Mouse (Mus musculus): ENCODE measurements at regions not wholly inside any gene's neighbourhood (a gene's known extent, or its start where the extent isn't known, plus 50 kb on each side); places are given as distances from the start of the nearest gene placed in this dataset.

GRCm38 (mm10) chr16:50753046-50753445 lies 162.1 kb upstream of the Ccdc54 start:
- DNase-seq (ENCODE audit: extremely low spot score, low spot score) = no peak
- Histone ChIP-seq H3K9me3 (no peaks in the 10 kb centered on the region), H3K36me3 (replicated peaks) (no peaks in the 10 kb centered on the region), H3K27me3 (ENCODE audit: poor library complexity, severe bottlenecking) (no peaks in the 10 kb centered on the region), H3K27ac (no peak overlapping the region), H3K4me1 (peaks cover 15% of the 10 kb centered on the region), H3K4me3 (no peak overlapping the region)
- 87% methylated on average over 11 of the region's 11 CpGs for WGBS

GRCm38 (mm10) chr16:50752277-50752600 lies 161.3 kb upstream of the Ccdc54 start:
- Histone ChIP-seq H3K36me3 (replicated peaks) (no peaks in the 10 kb centered on the region), H3K4me1 (peaks cover 15% of the 10 kb centered on the region), H3K4me3 (no peak overlapping the region), H3K9me3 (no peaks in the 10 kb centered on the region), H3K27me3 (ENCODE audit: poor library complexity, severe bottlenecking) (no peaks in the 10 kb centered on the region), H3K27ac (no peak overlapping the region)
- no peak for DNase-seq (ENCODE audit: extremely low spot score, low spot score)
- 89% methylated on average over 10 of the region's 10 CpGs for WGBS

GRCm38 (mm10) chr16:50751495-50752276 lies 160.7 kb upstream of the Ccdc54 start:
- H3K27ac ChIP-seq = no peak overlapping the region
- DNase-seq (ENCODE audit: extremely low spot score, low spot score) = no peak
- WGBS = 92% methylated on average over 9 of the region's 9 CpGs

GRCm38 (mm10) chr16:50747698-50748097 lies 156.7 kb upstream of the Ccdc54 start:
- 95% methylated on average over 5 of the region's 5 CpGs for WGBS
- Histone ChIP-seq H3K4me3 (no peak overlapping the region), H3K9me3 (no peaks in the 10 kb centered on the region), H3K27ac (no peak overlapping the region), H3K36me3 (replicated peaks) (no peaks in the 10 kb centered on the region), H3K27me3 (ENCODE audit: poor library complexity, severe bottlenecking) (no peaks in the 10 kb centered on the region), H3K4me1 (no peaks in the 10 kb centered on the region)
- DNase-seq (ENCODE audit: extremely low spot score, low spot score) = no peak

More at GRCm38 (mm10) chr16:50751495-50752276, 160.7 kb upstream of the Ccdc54 start:
- Histone ChIP-seq H3K27me3 (ENCODE audit: poor library complexity, severe bottlenecking) (no peaks in the 10 kb centered on the region), H3K4me3 (no peak overlapping the region), H3K9me3 (no peaks in the 10 kb centered on the region), H3K4me1 (peaks cover 15% of the 10 kb centered on the region), H3K36me3 (replicated peaks) (no peaks in the 10 kb centered on the region)

- Histone ChIP-seq H3K27me3 (ENCODE audit: poor library complexity, severe bottlenecking) (no peaks in the 10 kb centered on the region), H3K27ac (no peak overlapping the region), H3K9me3 (no peaks in the 10 kb centered on the region), H3K4me1 (no peaks in the 10 kb centered on the region), H3K4me3 (no peak overlapping the region), H3K36me3 (replicated peaks) (no peaks in the 10 kb centered on the region)
- DNase-seq (ENCODE audit: extremely low spot score, low spot score) = no peak
- WGBS = 80% methylated on average over 2 of the region's 2 CpGs
These were observed 154.8 kb upstream of the Ccdc54 start for GRCm38 (mm10) chr16:50745723-50746122.

- no peaks in the 10 kb centered on the region for H3K9me3 ChIP-seq
- H3K27ac ChIP-seq = peak overlapping the region; percentile 56
- peak overlapping the region; percentile 52 for H3K4me3 ChIP-seq
- peaks cover 10% of the 10 kb centered on the region for H3K4me1 ChIP-seq
- 32% methylated on average over 10 of the region's 10 CpGs for WGBS
- H3K36me3 ChIP-seq (replicated peaks) = no peaks in the 10 kb centered on the region
- peaks cover 36% of the 10 kb centered on the region for H3K27me3 ChIP-seq (ENCODE audit: poor library complexity, severe bottlenecking)
- DNase-seq (ENCODE audit: extremely low spot score, low spot score) = peak; percentile 20
These were observed 146.5 kb upstream of the Ccdc54 start for GRCm38 (mm10) chr16:50737396-50737843.

- H3K4me1 ChIP-seq = peaks cover 15% of the 10 kb centered on the region
- H3K9me3 ChIP-seq = no peaks in the 10 kb centered on the region
- peaks cover 44% of the 10 kb centered on the region for H3K27me3 ChIP-seq (ENCODE audit: poor library complexity, severe bottlenecking)
- 11% methylated on average over 21 of the region's 21 CpGs for WGBS
- peak overlapping the region; percentile 52 for H3K4me3 ChIP-seq
- peak; percentile 89 for DNase-seq (ENCODE audit: extremely low spot score, low spot score)
- no peaks in the 10 kb centered on the region for H3K36me3 ChIP-seq (replicated peaks)
- peak overlapping the region; percentile 65 for H3K27ac ChIP-seq
These were observed 145.4 kb upstream of the Ccdc54 start for GRCm38 (mm10) chr16:50736151-50737047.

GRCm38 (mm10) chr16:50733359-50733758 lies 142.4 kb upstream of the Ccdc54 start:
- no peaks in the 10 kb centered on the region for H3K36me3 ChIP-seq (replicated peaks)
- WGBS = 92% methylated on average over 3 of the region's 3 CpGs

GRCm38 (mm10) chr16:50732082-50733006 lies 141.4 kb upstream of the Ccdc54 start:
- Histone ChIP-seq H3K27me3 (ENCODE audit: poor library complexity, severe bottlenecking) (peaks cover 39% of the 10 kb centered on the region), H3K4me3 (peak overlapping the region; percentile 58), H3K9me3 (no peaks in the 10 kb centered on the region), H3K27ac (peak overlapping the region; percentile 60), H3K36me3 (replicated peaks) (no peaks in the 10 kb centered on the region), H3K4me1 (peaks cover 13% of the 10 kb centered on the region)
- under 1% methylated on average over 58 of the region's 58 CpGs for WGBS
- DNase-seq (ENCODE audit: extremely low spot score, low spot score) = peak; percentile 90

More at GRCm38 (mm10) chr16:50733359-50733758, 142.4 kb upstream of the Ccdc54 start:
- DNase-seq (ENCODE audit: extremely low spot score, low spot score) = no peak
- Histone ChIP-seq H3K27ac (no peak overlapping the region), H3K4me3 (no peak overlapping the region), H3K9me3 (no peaks in the 10 kb centered on the region), H3K4me1 (peaks cover 15% of the 10 kb centered on the region), H3K27me3 (ENCODE audit: poor library complexity, severe bottlenecking) (peaks cover 49% of the 10 kb centered on the region)

- WGBS = 73% methylated on average over 5 of the region's 5 CpGs
These were observed 138.4 kb upstream of the Ccdc54 start for GRCm38 (mm10) chr16:50729341-50729740.

GRCm38 (mm10) chr16:50723144-50723543 lies 132.2 kb upstream of the Ccdc54 start:
- no peaks in the 10 kb centered on the region for H3K27me3 ChIP-seq (ENCODE audit: poor library complexity, severe bottlenecking)
- H3K36me3 ChIP-seq (replicated peaks) = no peaks in the 10 kb centered on the region
- H3K9me3 ChIP-seq = no peaks in the 10 kb centered on the region
- no peak overlapping the region for H3K4me3 ChIP-seq
- no peak for DNase-seq (ENCODE audit: extremely low spot score, low spot score)
- no peak overlapping the region for H3K27ac ChIP-seq
- no peaks in the 10 kb centered on the region for H3K4me1 ChIP-seq
- 91% methylated on average over 6 of the region's 6 CpGs for WGBS

More at GRCm38 (mm10) chr16:50729341-50729740, 138.4 kb upstream of the Ccdc54 start:
- Histone ChIP-seq H3K27ac (no peak overlapping the region), H3K4me1 (peaks cover 6% of the 10 kb centered on the region), H3K9me3 (no peaks in the 10 kb centered on the region), H3K27me3 (ENCODE audit: poor library complexity, severe bottlenecking) (peaks cover 31% of the 10 kb centered on the region), H3K36me3 (replicated peaks) (no peaks in the 10 kb centered on the region), H3K4me3 (no peak overlapping the region)
- no peak for DNase-seq (ENCODE audit: extremely low spot score, low spot score)
